Mouse (Mus musculus) duodenum, adult 2 months (tissue): ENCODE measurements around the gene Gabbr2. TPM values are rescaled to one million over a fixed set of nuclear protein-coding genes. Genes with fewer than 3 reads are reported as not detected.

Source experiments
- polyA plus RNA-seq: library from polyadenylated mRNA; depleted of rRNA; stranded (reverse); fragments of >200 nt; gene quantifications from 2 replicates; pipeline ENCODE4 v1.2.3, GENCODE M21; 2012; ENCODE audit warnings: low replicate concordance; rRNA removed

The Gabbr2 gene
- polyA plus RNA-seq: 0.49 and 0.50 TPM in 2 replicates

GRCm38 (mm10) chr4:46991016-46991958 lies at the start of gene Gabbr2:
Gene Gabbr2 (minus strand): TSS chr4:46991873.

GRCm38 (mm10) chr4:46650086-46650753 lies 341.5 kb downstream of the Gabbr2 start, which contains the start of gene Tbc1d2:
Gene Tbc1d2 (minus strand): TSS chr4:46650209.

Other genes starting within 250 kb of the Gabbr2 start
- 2.1 and 3.9 TPM in 2 replicates for gene Anks6, start 65.6 kb upstream of the Gabbr2 start, polyA plus RNA-seq
- 15.1 and 23.7 TPM in 2 replicates for gene Galnt12, start 100.0 kb upstream of the Gabbr2 start, polyA plus RNA-seq
- gene Col15a1, start 216.3 kb upstream of the Gabbr2 start, polyA plus RNA-seq: 12.9 and 14.5 TPM in 2 replicates